Mouse (Mus musculus) hindbrain, postnatal 0 days (tissue): Measurements from ENCODE around the gene Trak1. TPM values are rescaled to one million over a fixed set of nuclear protein-coding genes. Genes with fewer than 3 reads are reported as not detected.

ENCODE experiments used
- ATAC-seq: fragments of 200-750 bp; cut with Nextera tagmentation; 2 replicates; pipeline ENCODE4 v1.8.0; 2017; ENCODE audit warnings: mild to moderate bottlenecking, moderate TSS enrichment, moderate library complexity
- DNase-seq: peaks from one replicate; pipeline ENCODE4 v3.0.0-alpha.2; 2015; ENCODE audit warnings: low spot score
- H3K27ac ChIP-seq: fragments of 300-500 bp; sonication (generic); 2 replicates; pipeline ENCODE4 v1.5.1; 2014; ENCODE audit warnings: mild to moderate bottlenecking
- H3K27me3 ChIP-seq: fragments of 300-500 bp; sonication (generic); 2 replicates; pipeline ENCODE4 v1.6.1; 2014; ENCODE audit warnings: low read length, mixed read lengths; ENCODE audit not compliant: insufficient read depth
- H3K36me3 ChIP-seq: fragments of 300-500 bp; sonication (generic); 2 replicates; pipeline ENCODE4 v1.6.1; 2014; ENCODE audit warnings: low read length, mixed read lengths; ENCODE audit not compliant: insufficient read depth
- H3K4me1 ChIP-seq: fragments of 300-500 bp; sonication (generic); 2 replicates; pipeline ENCODE4 v1.6.1; 2014; ENCODE audit warnings: antibody characterized with exemption, low read length, mixed read lengths; ENCODE audit not compliant: insufficient read depth
- H3K4me2 ChIP-seq: fragments of 300-500 bp; sonication (generic); 2 replicates; pipeline ENCODE4 v1.6.1; 2014; ENCODE audit warnings: low read depth, mild to moderate bottlenecking, low read length, moderate library complexity, mixed read lengths
- H3K4me3 ChIP-seq: fragments of 300-500 bp; sonication (generic); 2 replicates; pipeline ENCODE4 v1.5.1; 2014; ENCODE audit warnings: low read length
- H3K9ac ChIP-seq: fragments of 300-500 bp; sonication (generic); replicated peaks from 2 replicates; pipeline ENCODE4 v1.6.1; 2014; ENCODE audit warnings: mild to moderate bottlenecking, low read length, moderate library complexity, mixed read lengths
- H3K9me3 ChIP-seq: fragments of 300-500 bp; sonication (generic); 2 replicates; pipeline ENCODE4 v1.6.1; 2016; ENCODE audit warnings: low read length, mixed read lengths
- CTCF ChIP-seq: IDR thresholded peaks from 2 replicates; pipeline ENCODE4 v1.5.1; 2016; ENCODE audit warnings: antibody characterized with exemption, control low read depth, low read depth
- WGBS: fragments of 180-500 bp; shearing (Covaris S2); extraction: QIAGEN DNeasy Blood & Tissue Kit; methylation state at CpG from one replicate; pipeline ENCODE4 v1.1.7; 2014; 5-methylcytosine and 5-hydroxymethylcytosine counted together
- polyA plus RNA-seq: library from polyadenylated mRNA; unstranded; fragments of >200 nt; fragmentation: Nextera tagmentation; extraction: Ambion mirVana; gene quantifications from 2 replicates; pipeline ENCODE4 v1.2.1, GENCODE M21; 2015
- total RNA-seq: library from RNA; depleted of rRNA; stranded (reverse); fragments of >200 nt; gene quantifications from 2 replicates; pipeline ENCODE4 v1.2.3, GENCODE M21; 2014; rRNA removed

Gene Trak1
- total and polyA plus RNA-seq, 2 experiments from 2014 or later, result 57.8 to 129 TPM

DNA sequence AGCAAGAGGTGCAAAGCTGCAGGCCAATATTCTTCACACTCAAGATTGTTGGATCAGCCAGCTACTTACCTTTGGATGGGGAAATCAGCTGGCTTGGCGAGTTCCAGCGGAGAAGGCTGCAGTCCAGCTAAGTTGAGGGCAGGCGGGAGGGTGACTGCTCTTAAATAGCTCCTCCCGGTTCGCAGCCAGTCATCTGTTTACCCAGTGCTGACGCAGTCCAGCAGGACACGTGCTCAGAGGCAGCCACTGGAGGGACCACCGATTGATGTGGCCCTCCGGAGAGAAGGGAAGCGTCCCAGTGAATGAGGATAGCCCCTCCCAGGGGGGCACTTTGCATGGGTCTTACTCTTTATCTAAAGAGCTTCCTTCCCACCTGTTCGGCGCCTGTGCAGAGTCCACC, 198.2 kb downstream of the Trak1 start, which contains the start of gene Cck:
Cck (minus strand) TSS at position 166 of the 400 bp plus-strand sequence.
- H3K27ac ChIP-seq, result no peak within 1 kb of the TSS
- H3K9me3 ChIP-seq, result no peaks in the 10 kb centered on the region
- 4% methylated on average over 12 of the region's 12 CpGs for WGBS
- 0 out of 2 replicates have a peak, but pooled peaks have one; percentile 51 for ATAC-seq
- H3K4me1 ChIP-seq, result no peaks in the 10 kb centered on the region
- H3K36me3 ChIP-seq, result no peaks in the 10 kb centered on the region
- no peak for TF ChIP-seq CTCF
- H3K9ac ChIP-seq, result peak within 1 kb of the TSS; percentile 45; the same call in 1 of the 2 replicates
- peaks cover 23% of the 10 kb centered on the region for H3K27me3 ChIP-seq
- peak within 1 kb of the TSS; percentile 35 for H3K4me3 ChIP-seq
- DNase-seq, result no peak
- H3K4me2 ChIP-seq, result peak within 1 kb of the TSS; percentile 61

- peaks cover 23% of the 10 kb centered on the region for H3K27me3 ChIP-seq
- H3K4me1 ChIP-seq, result no peaks in the 10 kb centered on the region
- no peak overlapping the region for H3K9ac ChIP-seq
- H3K4me3 ChIP-seq, result no peak overlapping the region
- no peaks in the 10 kb centered on the region for H3K9me3 ChIP-seq
- whole genome bisulfite sequencing, result 27% methylated on average over 10 of the region's 10 CpGs
- TF ChIP-seq CTCF, result no peak
- no peaks in the 10 kb centered on the region for H3K36me3 ChIP-seq
- no peak for ATAC-seq
- H3K27ac ChIP-seq, result no peak overlapping the region
- H3K4me2 ChIP-seq, result peak overlapping the region; percentile 27; the same call in 1 of the 2 replicates
- DNase-seq, result no peak
Observed at GRCm38 (mm10) chr9:121496102-121496501, 198.8 kb downstream of the Trak1 start.

DNA sequence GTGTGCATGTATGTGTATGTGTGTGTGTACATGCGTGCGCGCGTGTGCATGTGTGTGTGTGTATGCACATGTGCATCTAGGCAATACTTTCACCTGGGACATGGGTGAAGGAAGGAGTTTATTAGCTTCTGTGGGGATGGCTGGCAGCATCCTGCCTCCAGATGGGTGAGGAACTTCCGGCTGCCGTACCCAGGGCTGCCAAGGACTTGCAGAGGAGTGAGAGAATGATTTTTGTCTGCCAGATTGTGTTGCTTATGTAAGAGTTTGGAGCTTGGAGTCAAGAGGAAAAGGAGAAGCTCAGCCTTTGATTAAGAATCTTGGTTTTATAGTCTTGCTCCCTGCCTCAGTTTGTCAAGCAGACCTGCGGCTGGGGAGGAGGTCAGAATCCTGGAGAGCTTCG, 208.0 kb downstream of the Trak1 start:
- TF ChIP-seq CTCF, result no peak
- Histone ChIP-seq H3K4me3 (no peak overlapping the region), H3K27me3 (no peaks in the 10 kb centered on the region), H3K9me3 (no peaks in the 10 kb centered on the region), H3K9ac (no peak overlapping the region), H3K27ac (no peak overlapping the region), H3K36me3 (no peaks in the 10 kb centered on the region), H3K4me2 (no peak overlapping the region), H3K4me1 (no peaks in the 10 kb centered on the region)
- ATAC-seq (no peak), DNase-seq (no peak)
- 88% methylated on average over 8 of the region's 8 CpGs for WGBS

DNA sequence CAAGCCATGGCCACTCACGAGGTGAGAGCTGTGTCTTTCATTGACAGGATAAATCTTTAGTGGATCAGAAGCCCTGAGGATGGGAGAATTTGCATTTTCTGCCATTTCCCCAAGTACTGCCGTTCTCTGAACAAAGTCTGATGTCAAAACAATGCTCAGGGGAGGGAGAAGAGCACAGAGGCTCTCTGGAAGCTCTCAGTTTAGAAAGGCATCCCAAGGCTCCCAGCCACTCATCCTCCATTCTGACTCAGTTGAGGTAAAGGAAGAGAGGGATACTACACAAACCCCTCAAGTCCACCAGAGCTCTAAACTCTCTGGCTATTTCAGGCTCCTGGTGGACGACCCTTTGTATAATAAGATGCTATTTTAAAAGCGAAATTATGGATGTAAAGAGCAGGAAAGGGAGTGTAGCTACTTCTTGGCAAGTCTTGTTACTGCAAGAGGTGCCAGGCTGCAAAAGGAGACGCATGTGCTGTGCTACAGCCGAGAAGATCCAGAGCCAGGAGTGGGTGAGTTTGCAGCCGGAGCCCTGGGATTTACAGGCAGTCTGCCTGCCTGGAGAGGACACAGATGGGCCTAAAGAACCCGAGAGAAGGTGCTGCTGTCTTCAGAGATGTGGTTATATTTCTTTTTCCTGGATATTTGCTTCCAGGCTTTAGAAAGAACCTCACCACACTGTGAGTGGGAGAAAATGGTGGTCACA, 209.3 kb downstream of the Trak1 start:
- H3K27ac ChIP-seq, result no peak overlapping the region
- TF ChIP-seq CTCF, result no peak
- H3K36me3 ChIP-seq, result no peaks in the 10 kb centered on the region
- no peaks in the 10 kb centered on the region for H3K27me3 ChIP-seq
- H3K4me3 ChIP-seq, result no peak overlapping the region
- no peak for ATAC-seq
- H3K4me2 ChIP-seq, result no peak overlapping the region
- no peak overlapping the region for H3K9ac ChIP-seq
- DNase-seq, result no peak
- H3K9me3 ChIP-seq, result no peaks in the 10 kb centered on the region
- no peaks in the 10 kb centered on the region for H3K4me1 ChIP-seq
- WGBS, result 58% methylated on average over 8 of the region's 8 CpGs

- Histone ChIP-seq H3K9me3 (no peaks in the 10 kb centered on the region), H3K9ac (no peak overlapping the region), H3K4me2 (no peak overlapping the region), H3K27ac (no peak overlapping the region), H3K4me1 (no peaks in the 10 kb centered on the region), H3K27me3 (no peaks in the 10 kb centered on the region), H3K4me3 (no peak overlapping the region), H3K36me3 (no peaks in the 10 kb centered on the region)
- no peak for TF ChIP-seq CTCF
- ATAC-seq, result no peak
- DNase-seq, result no peak
- 95% methylated on average over 4 of the region's 4 CpGs for WGBS
Observed at GRCm38 (mm10) chr9:121511911-121512310, 214.6 kb downstream of the Trak1 start.

GRCm38 (mm10) chr9:121514462-121514861, 217.2 kb downstream of the Trak1 start:
- Histone ChIP-seq H3K4me2 (no peak overlapping the region), H3K4me1 (no peaks in the 10 kb centered on the region), H3K27ac (no peak overlapping the region), H3K4me3 (no peak overlapping the region), H3K36me3 (no peaks in the 10 kb centered on the region), H3K27me3 (no peaks in the 10 kb centered on the region), H3K9ac (no peak overlapping the region), H3K9me3 (no peaks in the 10 kb centered on the region)
- WGBS, result 83% methylated on average over 5 of the region's 5 CpGs
- ATAC-seq (no peak), DNase-seq (no peak)
- TF ChIP-seq CTCF, result no peak

DNA sequence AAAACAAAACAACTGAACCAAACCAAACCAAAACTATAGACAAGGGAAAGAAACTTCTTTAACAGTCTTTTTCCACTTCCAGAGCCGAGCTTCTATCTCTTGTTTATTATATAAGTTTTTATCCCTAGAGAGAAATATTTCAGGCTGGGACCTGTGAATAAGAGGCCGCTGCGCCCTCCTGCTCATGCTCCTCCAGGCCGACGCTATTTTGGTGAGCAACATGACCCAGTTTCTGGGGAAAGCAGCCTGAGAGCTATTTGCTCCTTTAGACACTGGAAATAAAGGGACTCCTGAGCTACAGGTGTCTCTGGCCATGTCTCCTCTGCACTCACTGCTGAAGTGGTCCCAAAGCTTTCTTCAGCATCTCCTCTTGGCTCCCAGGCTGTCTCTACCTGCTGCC, 222.7 kb downstream of the Trak1 start:
- H3K27me3 ChIP-seq, result no peaks in the 10 kb centered on the region
- no peaks in the 10 kb centered on the region for H3K4me1 ChIP-seq
- WGBS, result 86% methylated on average over 5 of the region's 5 CpGs

More for the DNA sequence above, 222.7 kb downstream of the Trak1 start:
- ATAC-seq (no peak), DNase-seq (no peak)
- H3K36me3 ChIP-seq, result no peaks in the 10 kb centered on the region
- H3K9me3 ChIP-seq, result no peaks in the 10 kb centered on the region
- no peak overlapping the region for H3K27ac ChIP-seq
- no peak for TF ChIP-seq CTCF
- no peak overlapping the region for H3K9ac ChIP-seq
- no peak overlapping the region for H3K4me2 ChIP-seq
- H3K4me3 ChIP-seq, result no peak overlapping the region

Other genes starting within 250 kb of the Trak1 start
- 8.9 and 20.0 TPM in 2 replicates for gene Ulk4, start 20.3 kb upstream of the Trak1 start, total RNA-seq
- gene Ulk4, start 20.3 kb upstream of the Trak1 start, polyA plus RNA-seq, result 76.3 and 80.8 TPM in 2 replicates
- gene Cck, start 198.2 kb downstream of the Trak1 start, total RNA-seq, result 121 and 143 TPM in 2 replicates
- gene Cck, start 198.2 kb downstream of the Trak1 start, polyA plus RNA-seq, result 77.3 and 84.8 TPM in 2 replicates